Mouse (Mus musculus): ENCODE results near the gene Tef. TPM values are rescaled to one million over a fixed set of nuclear protein-coding genes. Genes with fewer than 3 reads are reported as not detected.

Gene Tef
- polyA plus RNA-seq, 1 experiment from 2014 or later = 17.9 TPM

DNA sequence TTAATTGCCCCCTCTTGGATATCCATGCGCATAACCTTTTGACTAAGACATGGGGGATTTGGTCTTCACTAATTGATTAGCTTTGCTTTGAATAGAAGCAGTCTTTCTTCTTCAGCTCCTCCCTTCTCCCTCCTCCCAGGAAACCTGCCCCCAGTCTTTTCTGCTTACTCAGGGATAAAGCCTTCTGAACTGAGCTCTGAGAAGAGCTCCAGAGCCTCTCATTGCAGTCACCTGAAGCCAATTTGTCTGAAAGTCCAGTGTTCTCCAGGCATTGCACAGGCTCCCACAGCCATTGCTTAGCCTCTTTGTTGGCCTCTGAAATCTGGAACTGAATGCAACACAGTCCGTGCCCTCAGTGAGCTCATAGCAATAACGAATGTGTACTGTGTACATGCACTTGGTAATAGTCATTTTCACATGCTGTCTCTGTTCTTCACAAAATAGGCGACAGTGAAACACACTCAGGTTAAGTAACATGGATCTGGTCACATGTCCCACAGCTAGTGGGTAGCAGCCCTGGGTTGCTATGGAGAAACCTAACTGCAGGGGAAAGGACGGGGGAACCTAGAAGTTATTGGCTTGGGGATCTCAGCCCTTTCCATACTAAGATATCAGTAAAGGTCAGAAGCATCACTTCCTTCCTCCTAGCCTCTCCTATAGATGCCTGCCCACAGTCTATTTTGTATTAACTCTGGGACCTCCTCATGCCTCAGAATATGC is 11.9 kb downstream of the Tef start:
- DNase-seq (ENCODE audit: low spot score) (no peak), ATAC-seq (replicated peaks; ENCODE audit: low FRiP score, low read depth) (no peak)
- Histone ChIP-seq H3K27ac (no peak overlapping the region), H3K36me3 (ENCODE audit: insufficient read depth, low read length) (peaks cover 26% of the 10 kb centered on the region), H3K27me3 (ENCODE audit: insufficient read depth, low read length) (no peaks in the 10 kb centered on the region), H3K4me2 (ENCODE audit: low read length) (no peak overlapping the region), H3K9ac (ENCODE audit: low read depth, low read length) (no peak overlapping the region), H3K4me1 (replicated peaks; ENCODE audit: insufficient read depth, low read length) (peaks cover 10% of the 10 kb centered on the region), H3K4me3 (replicated peaks; ENCODE audit: low read depth, low read length) (no peak overlapping the region), H3K9me3 (replicated peaks; ENCODE audit: low read length) (no peaks in the 10 kb centered on the region)
- no peak for TF ChIP-seq CTCF (IDR thresholded peaks at IDR 0.05; ENCODE audit: low read depth)
- 86% methylated on average over 5 of the region's 5 CpGs for WGBS

DNA sequence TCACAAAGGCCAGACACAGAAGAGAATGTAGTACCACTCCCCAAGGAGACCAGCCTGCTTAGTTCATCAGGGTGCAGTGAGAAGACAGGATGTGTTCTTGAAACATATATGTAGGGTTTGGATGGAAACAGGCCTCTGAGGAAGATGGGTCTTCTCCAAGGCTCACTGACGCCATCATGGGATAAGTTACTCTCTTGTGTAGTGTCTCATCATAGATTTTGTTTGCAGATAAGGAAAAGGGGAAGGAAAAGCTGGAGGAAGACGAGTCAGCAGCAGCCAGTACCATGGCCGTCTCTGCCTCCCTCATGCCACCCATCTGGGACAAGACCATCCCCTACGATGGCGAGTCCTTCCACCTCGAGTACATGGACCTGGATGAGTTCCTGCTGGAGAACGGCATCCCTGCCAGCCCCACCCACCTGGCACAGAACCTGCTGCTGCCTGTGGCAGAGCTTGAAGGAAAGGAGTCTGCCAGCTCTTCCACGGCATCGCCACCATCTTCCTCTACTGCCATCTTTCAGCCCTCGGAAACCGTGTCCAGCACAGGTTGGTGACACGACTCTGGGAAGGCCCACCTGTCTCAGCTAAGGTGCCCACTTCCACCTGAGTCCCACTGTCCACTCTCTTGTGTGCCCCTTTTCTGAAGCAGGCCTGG is 12.6 kb downstream of the Tef start:
- H3K4me1 ChIP-seq (replicated peaks; ENCODE audit: insufficient read depth, low read length) = 0 out of 2 replicates have a peak, but pooled peaks cover 3% of the 10 kb centered on the region
- no peak for TF ChIP-seq CTCF (IDR thresholded peaks at IDR 0.05; ENCODE audit: low read depth)
- H3K4me2 ChIP-seq (ENCODE audit: low read length) = no peak overlapping the region
- no peaks in the 10 kb centered on the region for H3K9me3 ChIP-seq (replicated peaks; ENCODE audit: low read length)
- DNase-seq (ENCODE audit: low spot score) (no peak), ATAC-seq (replicated peaks; ENCODE audit: low FRiP score, low read depth) (no peak)
- no peak overlapping the region for H3K9ac ChIP-seq (ENCODE audit: low read depth, low read length)
- H3K36me3 ChIP-seq (ENCODE audit: insufficient read depth, low read length) = peaks cover 26% of the 10 kb centered on the region
- 88% methylated on average over 12 of the region's 12 CpGs for WGBS
- no peak overlapping the region for H3K4me3 ChIP-seq (replicated peaks; ENCODE audit: low read depth, low read length)
- H3K27me3 ChIP-seq (ENCODE audit: insufficient read depth, low read length) = no peaks in the 10 kb centered on the region
- H3K27ac ChIP-seq = no peak overlapping the region

DNA sequence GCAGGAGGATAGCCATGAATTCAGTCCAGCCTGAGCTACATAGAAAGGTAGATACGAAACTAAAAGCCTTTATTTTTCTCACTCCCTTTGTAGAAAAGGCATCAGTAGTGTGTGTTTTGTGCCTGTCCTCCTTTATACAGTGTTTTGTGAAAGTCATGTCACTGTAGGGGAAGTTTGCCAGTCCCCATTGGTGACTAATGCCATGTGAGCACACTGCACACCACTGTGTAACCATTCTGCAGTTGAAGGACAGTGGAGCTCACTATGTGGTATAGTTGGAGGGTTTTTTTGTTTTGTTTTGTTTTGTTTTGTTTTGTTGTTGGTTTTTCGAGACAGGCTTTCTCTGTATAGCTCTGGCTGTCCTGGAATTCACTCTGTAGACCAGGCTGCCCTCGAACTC is 16.2 kb downstream of the Tef start:
- 90% methylated on average over 3 of the region's 3 CpGs for WGBS
- H3K36me3 ChIP-seq (ENCODE audit: insufficient read depth, low read length) = peaks cover 30% of the 10 kb centered on the region
- DNase-seq (ENCODE audit: low spot score) = no peak
- no peak for ATAC-seq (replicated peaks; ENCODE audit: low FRiP score, low read depth)
- no peaks in the 10 kb centered on the region for H3K4me1 ChIP-seq (replicated peaks; ENCODE audit: insufficient read depth, low read length)
- TF ChIP-seq CTCF (IDR thresholded peaks at IDR 0.05; ENCODE audit: low read depth) = no peak
- no peak overlapping the region for H3K4me2 ChIP-seq (ENCODE audit: low read length)
- H3K4me3 ChIP-seq (replicated peaks; ENCODE audit: low read depth, low read length) = no peak overlapping the region
- H3K27ac ChIP-seq = no peak overlapping the region
- H3K27me3 ChIP-seq (ENCODE audit: insufficient read depth, low read length) = no peaks in the 10 kb centered on the region
- no peaks in the 10 kb centered on the region for H3K9me3 ChIP-seq (replicated peaks; ENCODE audit: low read length)
- H3K9ac ChIP-seq (ENCODE audit: low read depth, low read length) = no peak overlapping the region

DNA sequence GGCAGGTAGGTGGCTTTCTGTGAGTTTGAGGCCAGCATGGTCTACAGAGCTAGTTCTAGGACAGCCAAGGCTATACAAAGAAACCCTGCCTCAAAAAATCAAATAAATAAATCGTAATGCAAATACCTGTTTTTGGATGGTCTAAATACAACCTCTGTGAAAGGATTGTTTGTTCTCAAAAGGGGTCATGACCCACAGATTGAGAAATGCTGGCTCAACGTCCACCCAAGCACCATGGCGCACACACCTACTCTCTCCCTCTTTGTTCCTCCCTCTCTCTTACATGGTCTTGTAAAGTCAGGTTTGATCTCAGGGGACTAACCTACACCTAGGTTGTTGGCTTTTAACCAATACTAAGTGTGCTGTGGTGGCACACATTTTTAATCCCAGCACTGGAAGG is 20.4 kb downstream of the Tef start:
- DNase-seq (ENCODE audit: low spot score) (no peak), ATAC-seq (replicated peaks; ENCODE audit: low FRiP score, low read depth) (no peak)
- Histone ChIP-seq H3K4me1 (replicated peaks; ENCODE audit: insufficient read depth, low read length) (no peaks in the 10 kb centered on the region), H3K4me3 (replicated peaks; ENCODE audit: low read depth, low read length) (no peak overlapping the region), H3K4me2 (ENCODE audit: low read length) (no peak overlapping the region), H3K27me3 (ENCODE audit: insufficient read depth, low read length) (no peaks in the 10 kb centered on the region), H3K27ac (no peak overlapping the region), H3K36me3 (ENCODE audit: insufficient read depth, low read length) (peaks cover 42% of the 10 kb centered on the region; the same call in 1 of the 2 replicates), H3K9me3 (replicated peaks; ENCODE audit: low read length) (no peaks in the 10 kb centered on the region), H3K9ac (ENCODE audit: low read depth, low read length) (no peak overlapping the region)
- TF ChIP-seq CTCF (IDR thresholded peaks at IDR 0.05; ENCODE audit: low read depth) = no peak
- 85% methylated on average over 3 of the region's 3 CpGs for whole genome bisulfite sequencing

DNA sequence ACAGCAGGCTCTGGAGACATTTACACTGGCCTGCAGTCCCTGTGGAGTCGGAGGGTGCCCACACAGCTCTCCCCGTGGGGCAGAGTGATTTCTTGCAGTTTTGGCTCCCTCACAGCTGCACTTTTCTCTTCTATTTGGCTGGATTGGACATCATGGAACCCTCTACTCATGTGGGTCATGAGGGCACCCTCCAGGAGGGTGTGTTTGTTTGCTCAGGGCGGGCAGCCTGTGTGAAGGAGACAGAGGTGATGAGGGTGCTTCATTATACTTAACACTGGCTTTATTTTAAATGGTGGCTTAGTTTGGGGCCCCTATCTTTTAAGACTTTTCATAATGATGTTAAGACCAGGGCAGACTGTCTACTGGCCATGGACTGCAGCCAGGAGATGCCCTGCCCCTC is 22.6 kb downstream of the Tef start:
- H3K4me3 ChIP-seq (replicated peaks; ENCODE audit: low read depth, low read length) = no peak overlapping the region
- 76% methylated on average over 3 of the region's 3 CpGs for WGBS
- no peaks in the 10 kb centered on the region for H3K27me3 ChIP-seq (ENCODE audit: insufficient read depth, low read length)
- ATAC-seq (replicated peaks; ENCODE audit: low FRiP score, low read depth) = no peak
- DNase-seq (ENCODE audit: low spot score) = no peak
- TF ChIP-seq CTCF (IDR thresholded peaks at IDR 0.05; ENCODE audit: low read depth) = no peak
- no peak overlapping the region for H3K9ac ChIP-seq (ENCODE audit: low read depth, low read length)
- H3K36me3 ChIP-seq (ENCODE audit: insufficient read depth, low read length) = peaks cover 41% of the 10 kb centered on the region; the same call in 1 of the 2 replicates
- H3K4me2 ChIP-seq (ENCODE audit: low read length) = no peak overlapping the region
- H3K27ac ChIP-seq = no peak overlapping the region
- H3K4me1 ChIP-seq (replicated peaks; ENCODE audit: insufficient read depth, low read length) = no peaks in the 10 kb centered on the region
- H3K9me3 ChIP-seq (replicated peaks; ENCODE audit: low read length) = no peaks in the 10 kb centered on the region

DNA sequence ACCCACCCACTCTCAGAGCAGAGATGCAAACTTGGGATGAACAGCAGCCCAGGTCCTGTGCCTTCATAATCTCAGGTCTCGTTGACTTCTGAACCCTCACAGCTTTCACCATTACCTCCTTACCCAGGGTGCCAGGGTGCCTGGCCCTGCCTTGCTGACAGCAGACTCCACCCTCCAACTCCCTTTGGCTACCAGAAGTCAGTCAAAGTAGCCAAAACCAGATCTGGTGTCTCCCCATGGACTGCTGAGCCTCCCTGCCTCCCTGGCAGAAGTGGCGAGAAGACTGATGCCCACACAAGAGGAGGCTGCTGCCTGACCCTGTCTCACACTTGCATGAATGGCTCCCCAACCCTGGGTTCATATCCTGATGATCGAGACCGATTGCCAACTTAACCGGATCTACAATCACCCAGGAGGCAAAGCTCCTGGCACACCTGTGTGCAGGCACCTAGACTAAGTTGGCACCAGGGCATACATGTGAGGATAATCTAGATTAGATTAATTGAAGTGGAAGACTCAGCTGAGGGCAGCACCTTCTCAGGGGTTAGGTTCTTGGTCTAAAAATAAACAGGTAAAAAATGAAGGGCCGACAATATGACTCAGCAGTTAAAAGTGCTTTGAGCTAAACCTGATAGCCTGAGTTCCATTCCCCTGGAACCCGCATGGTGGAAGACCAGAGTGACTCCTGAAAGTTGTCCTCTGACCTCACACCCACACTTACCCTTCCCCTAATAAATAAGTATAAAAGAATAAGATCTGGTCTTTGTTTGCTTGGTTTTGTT is 26.4 kb downstream of the Tef start:
- WGBS = 84% methylated on average over 7 of the region's 7 CpGs
- no peak for ATAC-seq (replicated peaks; ENCODE audit: low FRiP score, low read depth)
- H3K36me3 ChIP-seq (ENCODE audit: insufficient read depth, low read length) = peaks cover 35% of the 10 kb centered on the region; the same call in 1 of the 2 replicates

More for the DNA sequence above, 26.4 kb downstream of the Tef start:
- Histone ChIP-seq H3K9me3 (replicated peaks; ENCODE audit: low read length) (no peaks in the 10 kb centered on the region), H3K27me3 (ENCODE audit: insufficient read depth, low read length) (no peaks in the 10 kb centered on the region), H3K4me3 (replicated peaks; ENCODE audit: low read depth, low read length) (no peak overlapping the region), H3K27ac (no peak overlapping the region), H3K9ac (ENCODE audit: low read depth, low read length) (no peak overlapping the region), H3K4me2 (ENCODE audit: low read length) (no peak overlapping the region), H3K4me1 (replicated peaks; ENCODE audit: insufficient read depth, low read length) (no peaks in the 10 kb centered on the region)
- TF ChIP-seq CTCF (IDR thresholded peaks at IDR 0.05; ENCODE audit: low read depth) = no peak
- no peak for DNase-seq (ENCODE audit: low spot score)

Data from kidney, postnatal 0 days (tissue).